Mouse (Mus musculus): Measurements from ENCODE around the gene Mrvi1. TPM values are rescaled to one million over a fixed set of nuclear protein-coding genes. Genes with fewer than 3 reads are reported as not detected.
A peak's percentile ranks its signal among the peaks of the same experiment; 100 is the strongest.

Gene Mrvi1
- polyA plus RNA-seq, 1 experiment = 1.2 TPM

DNA sequence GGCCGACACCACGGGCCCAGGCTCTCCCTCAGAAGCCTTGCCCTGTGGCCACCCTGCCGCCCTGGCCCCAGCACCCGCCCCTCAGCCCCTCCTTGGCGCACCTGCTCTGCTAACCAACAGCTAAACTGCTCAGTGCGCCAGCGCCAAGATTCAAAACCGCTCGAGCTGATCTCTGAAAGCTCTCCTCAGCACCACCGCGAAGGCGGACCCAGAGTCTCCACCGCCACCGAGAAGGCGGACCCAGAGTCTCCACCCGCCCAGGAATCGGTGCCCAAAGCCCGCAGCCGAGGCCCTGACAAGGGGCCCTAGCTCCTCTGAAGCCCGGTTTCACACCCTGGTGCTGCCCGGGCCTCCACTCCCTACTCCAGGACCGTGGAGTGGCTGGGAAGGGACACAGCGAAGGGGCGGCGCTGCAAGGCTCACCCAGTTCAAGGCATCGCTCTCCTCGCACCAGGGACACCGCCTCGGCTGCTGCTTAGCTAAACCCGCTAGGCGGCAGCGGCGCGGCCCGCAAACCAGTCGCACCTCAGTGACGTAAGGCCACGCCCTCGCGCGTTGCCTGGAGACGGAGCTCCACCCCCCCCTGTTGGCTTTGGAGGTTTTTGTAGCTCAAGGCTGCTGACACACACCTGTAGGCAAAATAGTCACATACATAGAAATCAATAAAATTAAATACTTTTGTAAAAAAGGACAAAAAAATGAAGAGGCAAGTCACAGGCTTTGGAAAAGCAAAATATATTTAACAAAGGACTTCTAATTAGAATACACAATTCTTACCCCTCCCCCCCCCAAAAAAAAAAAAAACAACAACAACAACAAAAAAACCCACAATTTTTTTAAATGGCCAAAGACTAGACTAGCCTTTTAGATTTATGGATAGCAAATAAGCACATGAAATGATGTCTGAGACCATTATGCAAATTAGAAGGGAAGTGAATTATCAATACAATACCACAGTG lies 138.1 kb downstream of the Mrvi1 start, which contains the start of gene Rnf141:
TSS of gene Rnf141 (minus strand) at position 542 of the 959 bp plus-strand sequence.
- H3K4me2 ChIP-seq (ENCODE audit: low read depth) = peak within 1 kb of the TSS; percentile 94
- TF ChIP-seq TCF3 (IDR thresholded peaks at IDR 0.05; ENCODE audit: insufficient read length, low read depth) = no peak
- TF ChIP-seq CEBPB (IDR thresholded peaks at IDR 0.05; ENCODE audit: insufficient read depth, poor library complexity, severe bottlenecking) = no peak
- no peak for TF ChIP-seq REST (IDR thresholded peaks at IDR 0.05; ENCODE audit: insufficient read depth, insufficient read length)
- TF ChIP-seq MYOD1 (IDR thresholded peaks at IDR 0.05; ENCODE audit: control insufficient read depth in 1 of 3, insufficient read length in 2 of 3, low read depth in 2 of 3) = peak in 2 of 3 experiments; percentile 15 to 52
- peak; percentile 67 for TF ChIP-seq SRF (IDR thresholded peaks at IDR 0.05; ENCODE audit: control insufficient read depth, insufficient read length, low read depth)
- TF ChIP-seq POLR2A (IDR thresholded peaks at IDR 0.05; ENCODE audit: insufficient read length, low read depth) = peak; percentile 94
- TF ChIP-seq POLR2AphosphoS2 (IDR thresholded peaks at IDR 0.05; ENCODE audit: insufficient read length, low read depth) = peak; percentile 95
- TF ChIP-seq E2F4 (IDR thresholded peaks at IDR 0.05; ENCODE audit: insufficient read depth) = peak; percentile 86
- no peak for TF ChIP-seq TCF12 (IDR thresholded peaks at IDR 0.05; ENCODE audit: insufficient read depth, poor library complexity, severe bottlenecking)
- TF ChIP-seq MAX (IDR thresholded peaks at IDR 0.05; ENCODE audit: low read depth) = no peak
- no peak for TF ChIP-seq USF1 (IDR thresholded peaks at IDR 0.05; ENCODE audit: low read depth)
- TF ChIP-seq MYOG (IDR thresholded peaks at IDR 0.05; ENCODE audit: control insufficient read depth in 1 of 3, insufficient read depth in 1 of 3, insufficient read length in 2 of 3, low read depth in 2 of 3) = peak in 2 of 3 experiments; percentile 3 to 37
- H3K4me3 ChIP-seq = peak within 1 kb of the TSS; percentile 53
- H3ac ChIP-seq (ENCODE audit: control insufficient read depth, insufficient read length) = peak within 1 kb of the TSS; percentile 0
- peaks cover 12% of the 10 kb centered on the region for H3K79me2 ChIP-seq (ENCODE audit: control insufficient read depth, insufficient read depth)
- H3K27me3 ChIP-seq (ENCODE audit: control insufficient read depth, insufficient read depth, insufficient read length) = no peaks in the 10 kb centered on the region
- no peaks in the 10 kb centered on the region for H3K36me3 ChIP-seq (ENCODE audit: control insufficient read depth, insufficient read depth)

DNA sequence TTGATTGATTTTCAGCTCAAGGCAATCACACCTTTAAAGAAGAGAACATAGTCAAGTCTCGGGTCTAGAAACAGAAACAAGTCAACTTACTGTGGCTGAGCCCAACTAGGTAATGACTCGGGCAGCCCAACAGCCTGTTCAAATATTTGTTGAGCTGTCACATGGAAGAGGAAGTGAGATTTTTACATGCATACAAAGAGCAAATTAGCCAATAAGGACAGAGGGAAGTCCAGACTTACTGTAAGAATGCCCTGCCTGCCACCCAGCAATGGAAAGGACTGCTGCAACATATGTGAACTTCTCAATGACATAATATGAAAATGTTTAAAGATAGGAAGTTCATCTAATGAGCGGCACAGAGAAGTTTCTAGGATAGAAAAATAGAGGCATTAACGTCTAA lies 141.9 kb downstream of the Mrvi1 start:
- peaks cover 8% of the 10 kb centered on the region for H3K36me3 ChIP-seq (ENCODE audit: control insufficient read depth, insufficient read depth)
- H3K4me3 ChIP-seq = no peak overlapping the region
- no peak overlapping the region for H3ac ChIP-seq (ENCODE audit: control insufficient read depth, insufficient read length)
- TF ChIP-seq POLR2A (IDR thresholded peaks at IDR 0.05; ENCODE audit: insufficient read length, low read depth) (no peak), USF1 (IDR thresholded peaks at IDR 0.05; ENCODE audit: low read depth) (no peak), SRF (IDR thresholded peaks at IDR 0.05; ENCODE audit: control insufficient read depth, insufficient read length, low read depth) (no peak), POLR2AphosphoS2 (IDR thresholded peaks at IDR 0.05; ENCODE audit: insufficient read length, low read depth) (no peak), MYOG (IDR thresholded peaks at IDR 0.05; ENCODE audit: control insufficient read depth in 1 of 3, insufficient read depth in 1 of 3, insufficient read length in 2 of 3, low read depth in 2 of 3) (no peak), CEBPB (IDR thresholded peaks at IDR 0.05; ENCODE audit: insufficient read depth, poor library complexity, severe bottlenecking) (no peak), E2F4 (IDR thresholded peaks at IDR 0.05; ENCODE audit: insufficient read depth) (no peak), REST (IDR thresholded peaks at IDR 0.05; ENCODE audit: insufficient read depth, insufficient read length) (no peak), MYOD1 (IDR thresholded peaks at IDR 0.05; ENCODE audit: control insufficient read depth in 1 of 3, insufficient read length in 2 of 3, low read depth in 2 of 3) (no peak), TCF12 (IDR thresholded peaks at IDR 0.05; ENCODE audit: insufficient read depth, poor library complexity, severe bottlenecking) (no peak), MAX (IDR thresholded peaks at IDR 0.05; ENCODE audit: low read depth) (no peak), TCF3 (IDR thresholded peaks at IDR 0.05; ENCODE audit: insufficient read length, low read depth) (no peak)
- no peak overlapping the region for H3K4me2 ChIP-seq (ENCODE audit: low read depth)
- no peaks in the 10 kb centered on the region for H3K27me3 ChIP-seq (ENCODE audit: control insufficient read depth, insufficient read depth, insufficient read length)
- peaks cover 18% of the 10 kb centered on the region for H3K79me2 ChIP-seq (ENCODE audit: control insufficient read depth, insufficient read depth)

DNA sequence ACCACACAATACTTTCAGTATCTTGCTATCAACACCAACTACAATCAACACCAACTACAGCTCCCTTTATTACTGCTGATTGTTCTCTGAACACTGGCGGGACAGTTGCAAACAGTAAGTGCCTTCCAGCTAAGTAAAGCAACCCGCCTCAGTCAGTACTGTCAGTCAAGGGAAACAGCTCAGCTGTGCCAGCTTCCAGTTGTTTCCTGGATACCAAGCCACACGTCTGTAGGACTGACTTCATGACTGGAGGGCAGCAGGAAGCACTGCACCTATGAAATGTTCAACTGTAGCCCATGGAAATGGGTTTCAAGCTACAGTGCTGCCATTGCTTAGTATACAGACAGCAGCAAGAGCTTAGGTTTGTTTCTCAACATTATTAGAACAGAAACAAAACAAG lies 147.7 kb downstream of the Mrvi1 start:
- Histone ChIP-seq H3K27me3 (ENCODE audit: control insufficient read depth, insufficient read depth, insufficient read length) (no peaks in the 10 kb centered on the region), H3K79me2 (ENCODE audit: control insufficient read depth, insufficient read depth) (peaks cover 6% of the 10 kb centered on the region), H3ac (ENCODE audit: control insufficient read depth, insufficient read length) (no peak overlapping the region), H3K4me3 (no peak overlapping the region), H3K36me3 (ENCODE audit: control insufficient read depth, insufficient read depth) (peaks cover 21% of the 10 kb centered on the region), H3K4me2 (ENCODE audit: low read depth) (no peak overlapping the region)
- peak in 1 of 3 experiments; percentile 37 for TF ChIP-seq MYOD1 (IDR thresholded peaks at IDR 0.05; ENCODE audit: control insufficient read depth in 1 of 3, insufficient read length in 2 of 3, low read depth in 2 of 3)
- no peak for TF ChIP-seq REST (IDR thresholded peaks at IDR 0.05; ENCODE audit: insufficient read depth, insufficient read length)

DNA sequence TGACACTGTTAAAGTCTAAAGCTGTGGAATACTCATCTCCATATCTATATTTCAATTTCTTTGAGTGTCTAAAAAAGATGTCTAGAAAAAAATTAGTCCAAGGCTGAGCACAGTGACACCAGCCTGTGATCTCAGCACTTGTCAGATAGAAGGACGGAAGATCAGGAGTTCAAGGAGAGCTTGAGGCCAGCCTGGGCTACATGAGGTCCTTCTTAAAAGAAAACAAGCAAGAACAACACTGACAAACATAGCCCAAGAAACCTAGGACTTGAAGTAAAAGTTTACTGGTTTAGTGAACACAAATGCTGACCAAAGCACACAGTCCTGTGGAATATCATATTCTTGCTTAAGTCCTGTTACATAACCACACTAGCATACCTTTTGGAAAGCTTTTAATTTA lies 148.2 kb downstream of the Mrvi1 start:
- Histone ChIP-seq H3K27me3 (ENCODE audit: control insufficient read depth, insufficient read depth, insufficient read length) (no peaks in the 10 kb centered on the region), H3K36me3 (ENCODE audit: control insufficient read depth, insufficient read depth) (peaks cover 21% of the 10 kb centered on the region), H3K4me3 (no peak overlapping the region), H3K79me2 (ENCODE audit: control insufficient read depth, insufficient read depth) (peaks cover 6% of the 10 kb centered on the region), H3K4me2 (ENCODE audit: low read depth) (no peak overlapping the region), H3ac (ENCODE audit: control insufficient read depth, insufficient read length) (no peak overlapping the region)
- TF ChIP-seq MYOD1 (IDR thresholded peaks at IDR 0.05; ENCODE audit: control insufficient read depth in 1 of 3, insufficient read length in 2 of 3, low read depth in 2 of 3) = no peak
- no peak for TF ChIP-seq MYOG (IDR thresholded peaks at IDR 0.05; ENCODE audit: control insufficient read depth in 1 of 3, insufficient read depth in 1 of 3, insufficient read length in 2 of 3, low read depth in 2 of 3)
- no peak for TF ChIP-seq TCF12 (IDR thresholded peaks at IDR 0.05; ENCODE audit: insufficient read depth, poor library complexity, severe bottlenecking)
- no peak for TF ChIP-seq POLR2A (IDR thresholded peaks at IDR 0.05; ENCODE audit: insufficient read length, low read depth)
- TF ChIP-seq POLR2AphosphoS2 (IDR thresholded peaks at IDR 0.05; ENCODE audit: insufficient read length, low read depth) = no peak
- TF ChIP-seq USF1 (IDR thresholded peaks at IDR 0.05; ENCODE audit: low read depth) = no peak
- no peak for TF ChIP-seq SRF (IDR thresholded peaks at IDR 0.05; ENCODE audit: control insufficient read depth, insufficient read length, low read depth)
- TF ChIP-seq REST (IDR thresholded peaks at IDR 0.05; ENCODE audit: insufficient read depth, insufficient read length) = no peak
- TF ChIP-seq TCF3 (IDR thresholded peaks at IDR 0.05; ENCODE audit: insufficient read length, low read depth) = no peak
- TF ChIP-seq MAX (IDR thresholded peaks at IDR 0.05; ENCODE audit: low read depth) = no peak
- TF ChIP-seq CEBPB (IDR thresholded peaks at IDR 0.05; ENCODE audit: insufficient read depth, poor library complexity, severe bottlenecking) = no peak
